Mouse (Mus musculus) spleen, adult 2 months (tissue): ENCODE results near the gene Snrpd3. TPM values are rescaled to one million over a fixed set of nuclear protein-coding genes. Genes with fewer than 3 reads are reported as not detected.

Experiments
- DNase-seq, 2 experiments: peaks; one replicate each; pipeline versions ENCODE4 v3.0.0 to v3.0.0-alpha.2; 2012 to 2021; ENCODE audit warnings: low spot score in 2 of 2, low read depth in 1 of 2
- H3K27ac ChIP-seq: fragments of 200-500 bp; 2 replicates; pipeline ENCODE4 v1.5.1; 2012; ENCODE audit warnings: low read length, inconsistent platforms; ENCODE audit not compliant: insufficient read depth
- H3K27me3 ChIP-seq: fragments of 200-500 bp; 2 replicates; pipeline ENCODE4 v1.6.1; 2012; ENCODE audit warnings: mild to moderate bottlenecking, moderate library complexity, low read length, inconsistent platforms; ENCODE audit not compliant: control insufficient read depth, insufficient read depth
- H3K36me3 ChIP-seq: fragments of 200-500 bp; 2 replicates; pipeline ENCODE4 v1.6.1; 2012; ENCODE audit warnings: mild to moderate bottlenecking, low read length, inconsistent platforms; ENCODE audit not compliant: control insufficient read depth, insufficient read depth
- H3K4me1 ChIP-seq: fragments of 200-500 bp; 2 replicates; pipeline ENCODE4 v1.6.1; 2011; ENCODE audit warnings: inconsistent platforms; ENCODE audit not compliant: control insufficient read depth, insufficient read depth, insufficient read length
- H3K4me3 ChIP-seq: fragments of 200-500 bp; 2 replicates; pipeline ENCODE4 v1.5.1; 2011; ENCODE audit warnings: mild to moderate bottlenecking, inconsistent platforms; ENCODE audit not compliant: insufficient read depth, insufficient read length; ENCODE audit errors: extremely low read depth
- CTCF ChIP-seq: fragments of 200-500 bp; IDR thresholded peaks from 2 replicates; pipeline ENCODE4 v1.5.1; 2011; ENCODE audit warnings: mild to moderate bottlenecking, inconsistent platforms; ENCODE audit not compliant: insufficient read depth, insufficient read length, insufficient replicate concordance; ENCODE audit errors: extremely low read depth
- POLR2A ChIP-seq: fragments of 200-500 bp; IDR thresholded peaks from 2 replicates; pipeline ENCODE4 v1.6.1; 2011; ENCODE audit warnings: low read depth, low read length, inconsistent platforms
- WGBS: fragments of 180-500 bp; shearing (Covaris S2); methylation state at CpG from one replicate; pipeline ENCODE4 v1.1.7; 2018; 5-methylcytosine and 5-hydroxymethylcytosine counted together
- polyA plus RNA-seq: library from polyadenylated mRNA; depleted of rRNA; stranded (reverse); fragments of >200 nt; gene quantifications from 2 replicates; pipeline ENCODE4 v1.2.3, GENCODE M21; 2012

The Snrpd3 gene
- polyA plus RNA-seq, 1 experiment: 12.8 TPM

- WGBS: 89% methylated on average over 4 of the region's 4 CpGs
- no peak for TF ChIP-seq POLR2A
- no peak for TF ChIP-seq CTCF
- no peak for DNase-seq
- H3K27me3 ChIP-seq: no peaks in the 10 kb centered on the region
- no peak overlapping the region for H3K27ac ChIP-seq
- H3K36me3 ChIP-seq: no peaks in the 10 kb centered on the region
- H3K4me1 ChIP-seq: peaks cover 14% of the 10 kb centered on the region; the same call in 1 of the 2 replicates
- no peak overlapping the region for H3K4me3 ChIP-seq
Observed at GRCm38 (mm10) chr10:75568851-75569250, 51.5 kb downstream of the Snrpd3 start.

- Histone ChIP-seq H3K27me3 (no peaks in the 10 kb centered on the region), H3K27ac (no peak overlapping the region), H3K4me1 (peaks cover 3% of the 10 kb centered on the region; the same call in 1 of the 2 replicates), H3K36me3 (no peaks in the 10 kb centered on the region), H3K4me3 (no peak overlapping the region)
- TF ChIP-seq POLR2A: no peak
- no peak for TF ChIP-seq CTCF
- whole genome bisulfite sequencing: 85% methylated on average over 10 of the region's 10 CpGs
- DNase-seq: no peak
Observed at GRCm38 (mm10) chr10:75570981-75571657, 53.8 kb downstream of the Snrpd3 start.

GRCm38 (mm10) chr10:75571937-75572336, 54.6 kb downstream of the Snrpd3 start:
- WGBS: 80% methylated on average over 9 of the region's 9 CpGs
- no peak for DNase-seq
- Histone ChIP-seq H3K4me3 (no peak overlapping the region), H3K36me3 (no peaks in the 10 kb centered on the region), H3K4me1 (no peaks in the 10 kb centered on the region), H3K27me3 (no peaks in the 10 kb centered on the region), H3K27ac (no peak overlapping the region)
- no peak for TF ChIP-seq POLR2A
- TF ChIP-seq CTCF: no peak

- 88% methylated on average over 10 of the region's 10 CpGs for WGBS
- no peak overlapping the region for H3K4me3 ChIP-seq
- no peak for DNase-seq
- H3K27me3 ChIP-seq: no peaks in the 10 kb centered on the region
- no peaks in the 10 kb centered on the region for H3K4me1 ChIP-seq
- H3K27ac ChIP-seq: no peak overlapping the region
- no peaks in the 10 kb centered on the region for H3K36me3 ChIP-seq
- TF ChIP-seq CTCF: no peak
- TF ChIP-seq POLR2A: no peak
Observed at GRCm38 (mm10) chr10:75573181-75573580, 55.8 kb downstream of the Snrpd3 start.

- 94% methylated on average over 9 of the region's 9 CpGs for WGBS
- TF ChIP-seq CTCF: no peak
- TF ChIP-seq POLR2A: no peak
- no peak overlapping the region for H3K27ac ChIP-seq
- H3K36me3 ChIP-seq: no peaks in the 10 kb centered on the region
- no peak overlapping the region for H3K4me3 ChIP-seq
- H3K27me3 ChIP-seq: no peaks in the 10 kb centered on the region
- H3K4me1 ChIP-seq: no peaks in the 10 kb centered on the region
- DNase-seq: no peak
Observed at GRCm38 (mm10) chr10:75573965-75574364, 56.6 kb downstream of the Snrpd3 start.

GRCm38 (mm10) chr10:75579129-75579528, 61.8 kb downstream of the Snrpd3 start:
- Histone ChIP-seq H3K4me1 (no peaks in the 10 kb centered on the region), H3K36me3 (no peaks in the 10 kb centered on the region), H3K27ac (no peak overlapping the region), H3K4me3 (no peak overlapping the region), H3K27me3 (no peaks in the 10 kb centered on the region)
- no peak for DNase-seq
- TF ChIP-seq CTCF (no peak), POLR2A (no peak)
- 89% methylated on average over 6 of the region's 6 CpGs for WGBS

- TF ChIP-seq CTCF (peak; percentile 86; the same call in 1 of the 2 replicates), POLR2A (no peak)
- Histone ChIP-seq H3K27me3 (no peaks in the 10 kb centered on the region), H3K36me3 (no peaks in the 10 kb centered on the region), H3K27ac (no peak overlapping the region), H3K4me1 (peaks cover 20% of the 10 kb centered on the region; the same call in 1 of the 2 replicates), H3K4me3 (no peak overlapping the region)
- 18% methylated on average over 20 of the region's 20 CpGs for WGBS
- DNase-seq: peak; percentile 71 to 86
Observed at GRCm38 (mm10) chr10:75585876-75586552, 68.7 kb downstream of the Snrpd3 start.
